Mouse (Mus musculus): ENCODE data around the gene Tstd1. TPM values are rescaled to one million over a fixed set of nuclear protein-coding genes. Genes with fewer than 3 reads are reported as not detected.

The Tstd1 gene
- total and polyA plus RNA-seq, 3 experiments = 0.50 to 1.4 TPM; not detected in 1

- Histone ChIP-seq H3K9ac (ENCODE audit: control insufficient read depth, low read depth, low read length, poor library complexity, severe bottlenecking) (no peak overlapping the region), H3K79me2 (ENCODE audit: control insufficient read depth, insufficient read depth, low read length, poor library complexity) (no peaks in the 10 kb centered on the region), H3K9me3 (replicated peaks; ENCODE audit: insufficient read depth, low read length) (no peaks in the 10 kb centered on the region), H3K27ac (ENCODE audit: control insufficient read depth, low read depth, low read length) (no peak overlapping the region), H3K27me3 (ENCODE audit: control insufficient read depth in 1 of 2, insufficient read depth in 2 of 2, low read length in 2 of 2) (no peaks in the 10 kb centered on the region), H3K4me1 (ENCODE audit: control insufficient read depth in 1 of 2, insufficient read depth in 2 of 2, low read length in 2 of 2) (peaks cover 0 to 13% of the 10 kb centered on the region in 2 experiments; a peak in 2 of 4 replicates), H3K4me3 (ENCODE audit: control insufficient read depth in 1 of 2, insufficient read depth in 1 of 2, low read depth in 2 of 2, low read length in 2 of 2) (no peak overlapping the region), H3K36me3 (ENCODE audit: control insufficient read depth in 1 of 2, insufficient read depth in 2 of 2, low read length in 2 of 2) (peaks cover 0 to 3% of the 10 kb centered on the region in 2 experiments; a peak in 2 of 4 replicates)
- DNase-seq (ENCODE audit: low read depth, low spot score) = no peak
- no peak for TF ChIP-seq UBTF (IDR thresholded peaks at IDR 0.05; ENCODE audit: borderline replicate concordance, insufficient read depth, low read depth, low read length)
These were observed 26.4 kb downstream of the Tstd1 start for GRCm38 (mm10) chr1:171445050-171445449.

DNA sequence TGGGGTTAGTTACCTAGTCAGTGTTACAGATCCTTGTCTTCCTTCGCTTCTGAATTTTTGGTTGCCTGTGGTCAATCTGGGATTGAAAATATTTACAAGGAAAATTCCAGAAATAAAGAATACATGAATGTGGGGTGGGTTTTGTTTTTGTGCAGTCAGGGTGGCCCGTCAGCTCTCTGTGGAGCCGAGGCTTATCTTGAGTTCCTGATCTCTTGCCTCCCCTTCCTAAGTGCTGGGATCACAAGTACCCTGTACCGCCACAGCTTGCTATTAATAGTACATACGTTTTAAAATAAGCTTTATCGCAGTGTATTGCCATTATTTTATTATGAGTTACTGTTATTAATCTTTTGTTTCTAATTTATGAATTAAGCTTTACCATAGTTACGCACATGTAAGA is 28.2 kb downstream of the Tstd1 start:
- Histone ChIP-seq H3K36me3 (ENCODE audit: control insufficient read depth in 1 of 2, insufficient read depth in 2 of 2, low read length in 2 of 2) (no peaks in the 10 kb centered on the region), H3K79me2 (ENCODE audit: control insufficient read depth, insufficient read depth, low read length, poor library complexity) (no peaks in the 10 kb centered on the region), H3K9me3 (replicated peaks; ENCODE audit: insufficient read depth, low read length) (no peaks in the 10 kb centered on the region), H3K4me3 (ENCODE audit: control insufficient read depth in 1 of 2, insufficient read depth in 1 of 2, low read depth in 2 of 2, low read length in 2 of 2) (no peak overlapping the region), H3K4me1 (ENCODE audit: control insufficient read depth in 1 of 2, insufficient read depth in 2 of 2, low read length in 2 of 2) (no peaks in the 10 kb centered on the region), H3K27me3 (ENCODE audit: control insufficient read depth in 1 of 2, insufficient read depth in 2 of 2, low read length in 2 of 2) (peaks cover 0 to 2% of the 10 kb centered on the region in 2 experiments; a peak in 1 of 4 replicates), H3K27ac (ENCODE audit: control insufficient read depth, low read depth, low read length) (no peak overlapping the region), H3K9ac (ENCODE audit: control insufficient read depth, low read depth, low read length, poor library complexity, severe bottlenecking) (no peak overlapping the region)
- DNase-seq (ENCODE audit: low read depth, low spot score) = no peak
- TF ChIP-seq MAZ (IDR thresholded peaks at IDR 0.05; ENCODE audit: low read depth, low read length) (no peak), BHLHE40 (IDR thresholded peaks at IDR 0.05; ENCODE audit: borderline replicate concordance, low read depth, low read length) (no peak), TAL1 (IDR thresholded peaks at IDR 0.05; ENCODE audit: low read length) (no peak), CTCF (IDR thresholded peaks at IDR 0.05 in 2 of 3, conservative IDR thresholded peaks at IDR 0.05 in 1 of 3; ENCODE audit: control insufficient read depth in 1 of 3, insufficient read depth in 1 of 3, low read depth in 2 of 3, low read length in 3 of 3, poor library complexity in 1 of 3, severe bottlenecking in 1 of 3) (no peak), USF1 (IDR thresholded peaks at IDR 0.05; ENCODE audit: low read depth, low read length) (no peak)

GRCm38 (mm10) chr1:171447692-171448091 is 29.0 kb downstream of the Tstd1 start:
- Histone ChIP-seq H3K4me1 (ENCODE audit: control insufficient read depth in 1 of 2, insufficient read depth in 2 of 2, low read length in 2 of 2) (no peaks in the 10 kb centered on the region), H3K79me2 (ENCODE audit: control insufficient read depth, insufficient read depth, low read length, poor library complexity) (no peaks in the 10 kb centered on the region), H3K4me3 (ENCODE audit: control insufficient read depth in 1 of 2, insufficient read depth in 1 of 2, low read depth in 2 of 2, low read length in 2 of 2) (no peak overlapping the region), H3K27ac (ENCODE audit: control insufficient read depth, low read depth, low read length) (no peak overlapping the region), H3K36me3 (ENCODE audit: control insufficient read depth in 1 of 2, insufficient read depth in 2 of 2, low read length in 2 of 2) (no peaks in the 10 kb centered on the region), H3K27me3 (ENCODE audit: control insufficient read depth in 1 of 2, insufficient read depth in 2 of 2, low read length in 2 of 2) (peaks cover 0 to 4% of the 10 kb centered on the region in 2 experiments; a peak in 1 of 4 replicates), H3K9me3 (replicated peaks; ENCODE audit: insufficient read depth, low read length) (no peaks in the 10 kb centered on the region), H3K9ac (ENCODE audit: control insufficient read depth, low read depth, low read length, poor library complexity, severe bottlenecking) (no peak overlapping the region)
- TF ChIP-seq CHD2 (IDR thresholded peaks at IDR 0.05; ENCODE audit: low read length) (no peak), MAFK (IDR thresholded peaks at IDR 0.05; ENCODE audit: borderline replicate concordance, low read depth, low read length) (no peak), E2F4 (IDR thresholded peaks at IDR 0.05; ENCODE audit: borderline replicate concordance, low read depth, low read length) (no peak), MEF2A (IDR thresholded peaks at IDR 0.05; ENCODE audit: extremely low read depth, insufficient replicate concordance, low read depth, low read length, poor library complexity, severe bottlenecking) (no peak), NELFE (IDR thresholded peaks at IDR 0.05; ENCODE audit: low read depth, low read length) (no peak), POLR2AphosphoS5 (IDR thresholded peaks at IDR 0.05; ENCODE audit: borderline replicate concordance, low read depth, low read length) (no peak), GABPA (IDR thresholded peaks at IDR 0.05; ENCODE audit: low read depth, low read length) (no peak), HCFC1 (IDR thresholded peaks at IDR 0.05; ENCODE audit: low read depth, low read length) (no peak), KAT2A (conservative IDR thresholded peaks at IDR 0.05; ENCODE audit: low read depth, low read length) (no peak), MYC (IDR thresholded peaks at IDR 0.05; ENCODE audit: low read depth, low read length) (no peak), CHD1 (IDR thresholded peaks at IDR 0.05; ENCODE audit: low read depth, low read length) (no peak), TCF12 (IDR thresholded peaks at IDR 0.05; ENCODE audit: low read depth, low read length) (no peak), MAX (IDR thresholded peaks at IDR 0.05; ENCODE audit: low read length) (no peak), ZMIZ1 (IDR thresholded peaks at IDR 0.05; ENCODE audit: low read depth, low read length) (no peak), JUND (IDR thresholded peaks at IDR 0.05; ENCODE audit: low read depth, low read length) (no peak), BHLHE40 (IDR thresholded peaks at IDR 0.05; ENCODE audit: borderline replicate concordance, low read depth, low read length) (no peak), MYB (IDR thresholded peaks at IDR 0.05; ENCODE audit: low read depth, low read length) (no peak), SMC3 (IDR thresholded peaks at IDR 0.05; ENCODE audit: low read depth, low read length) (no peak)
- no peak for DNase-seq (ENCODE audit: low read depth, low spot score)
